Mouse (Mus musculus) liver, embryonic 16.5 days (tissue): Measurements from ENCODE around the gene Aqp5. TPM values are rescaled to one million over a fixed set of nuclear protein-coding genes. Genes with fewer than 3 reads are reported as not detected.

Experiments used
- ATAC-seq: fragments of 200-750 bp; cut with Nextera tagmentation; 2 replicates; pipeline ENCODE4 v1.8.0; 2017; ENCODE audit warnings: low read depth, mild to moderate bottlenecking, moderate number of reproducible peaks, moderate library complexity
- H3K27ac ChIP-seq: fragments of 300-500 bp; sonication (generic); 2 replicates; pipeline ENCODE4 v1.5.1; 2014; ENCODE audit warnings: mild to moderate bottlenecking, low read length
- H3K27me3 ChIP-seq: fragments of 300-500 bp; sonication (generic); 2 replicates; pipeline ENCODE4 v1.6.1; 2014; ENCODE audit warnings: low read depth, low read length, mixed read lengths; ENCODE audit not compliant: control insufficient read depth, insufficient read depth
- H3K36me3 ChIP-seq: fragments of 300-500 bp; sonication (generic); 2 replicates; pipeline ENCODE4 v1.6.1; 2014; ENCODE audit warnings: mild to moderate bottlenecking; ENCODE audit not compliant: control insufficient read depth, insufficient read depth
- H3K4me1 ChIP-seq: fragments of 300-500 bp; sonication (generic); 2 replicates; pipeline ENCODE4 v1.6.1; 2014; ENCODE audit warnings: low read depth, low read length, mixed read lengths; ENCODE audit not compliant: control insufficient read depth
- H3K4me2 ChIP-seq: fragments of 300-500 bp; sonication (generic); 2 replicates; pipeline ENCODE4 v1.6.1; 2014; ENCODE audit warnings: low read depth, low read length, mixed read lengths
- H3K4me3 ChIP-seq: fragments of 300-500 bp; sonication (generic); 2 replicates; pipeline ENCODE4 v1.5.1; 2014; ENCODE audit warnings: low read depth, mild to moderate bottlenecking, low read length
- H3K9ac ChIP-seq: fragments of 300-500 bp; sonication (generic); 2 replicates; pipeline ENCODE4 v1.6.1; 2014; ENCODE audit warnings: low read depth, low read length
- H3K9me3 ChIP-seq: fragments of 300-500 bp; sonication (generic); replicated peaks from 2 replicates; pipeline ENCODE4 v1.6.1; 2016; ENCODE audit warnings: low read length; ENCODE audit not compliant: control insufficient read depth
- WGBS: fragments of 180-500 bp; shearing (Covaris S2); extraction: QIAGEN DNeasy Blood & Tissue Kit; methylation state at CpG from one replicate; pipeline ENCODE4 v1.1.7; 2014; ENCODE audit not compliant: insufficient replicate concordance; 5-methylcytosine and 5-hydroxymethylcytosine counted together
- polyA plus RNA-seq: library from polyadenylated mRNA; unstranded; fragments of >200 nt; fragmentation: Nextera tagmentation; extraction: Ambion mirVana; gene quantifications from 2 replicates; pipeline ENCODE4 v1.2.1, GENCODE M21; 2015

Gene Aqp5
- polyA plus RNA-seq, 1 experiment from 2014 or later = 0.07 TPM

DNA sequence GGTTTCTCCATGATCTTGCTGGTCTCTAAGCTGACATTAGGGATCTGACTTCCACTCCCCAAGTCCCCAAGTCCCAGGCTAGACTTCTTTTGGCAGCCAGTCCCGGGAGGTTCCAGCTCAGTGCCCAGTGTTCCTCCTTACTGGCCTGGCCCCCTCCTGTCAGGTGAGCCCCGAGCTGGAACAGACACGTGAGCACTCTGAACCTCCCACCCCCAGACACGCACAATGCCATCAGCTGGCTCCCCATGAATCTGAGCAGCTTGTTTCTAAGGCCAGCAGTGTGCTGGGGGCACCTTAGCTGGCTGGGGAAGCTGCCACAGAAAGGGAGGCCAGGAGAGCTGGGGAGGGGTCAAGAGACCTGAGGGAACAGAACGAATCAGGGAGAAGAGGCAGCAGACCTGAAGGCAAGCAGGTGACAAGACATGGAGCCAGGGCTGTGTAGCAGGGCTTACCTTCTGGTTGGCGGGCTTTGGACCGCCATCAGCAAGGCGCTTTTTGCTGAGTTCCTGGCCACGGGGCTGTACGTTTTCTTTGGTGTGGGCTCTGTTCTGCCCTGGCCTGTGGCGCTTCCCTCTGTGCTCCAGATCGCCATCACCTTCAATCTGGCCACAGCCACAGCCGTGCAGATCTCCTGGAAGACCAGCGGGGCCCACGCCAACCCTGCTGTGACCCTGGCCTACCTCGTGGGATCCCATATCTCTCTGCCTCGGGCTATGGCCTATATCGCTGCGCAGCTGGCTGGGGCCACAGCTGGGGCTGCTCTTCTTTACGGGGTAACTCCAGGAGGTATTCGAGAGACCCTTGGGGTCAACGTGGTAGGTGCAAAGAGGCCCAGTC lies 10.6 kb downstream of the Aqp5 start, which contains the start of gene Aqp6:
TSS of gene Aqp6 (plus strand) at position 415 of the 837 bp plus-strand sequence.
- H3K4me2 ChIP-seq = no peak within 1 kb of the TSS
- H3K27ac ChIP-seq = no peak within 1 kb of the TSS
- H3K27me3 ChIP-seq = peaks cover 33% of the 10 kb centered on the region
- 50% methylated on average over 22 of the region's 22 CpGs for WGBS
- no peak within 1 kb of the TSS for H3K4me3 ChIP-seq
- H3K9me3 ChIP-seq = no peaks in the 10 kb centered on the region
- no peak within 1 kb of the TSS for H3K9ac ChIP-seq
- peaks cover 1% of the 10 kb centered on the region for H3K4me1 ChIP-seq
- ATAC-seq = no peak
- H3K36me3 ChIP-seq = no peaks in the 10 kb centered on the region

DNA sequence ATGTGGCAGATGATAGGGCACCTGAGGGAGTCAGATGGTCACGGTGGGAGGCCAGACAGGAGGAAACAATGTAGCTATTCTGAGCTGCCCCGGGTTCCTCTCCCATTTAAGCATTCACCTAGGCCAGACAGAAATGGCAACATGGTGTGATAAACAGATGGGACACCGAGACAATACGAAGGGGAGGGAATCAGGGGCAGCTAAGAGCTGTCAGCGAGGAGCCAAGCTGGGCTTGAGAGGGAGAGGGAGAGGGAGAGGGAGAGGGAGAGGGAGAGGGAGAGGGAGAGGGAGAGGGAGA lies 11.2 kb downstream of the Aqp5 start:
- Histone ChIP-seq H3K9me3 (no peaks in the 10 kb centered on the region), H3K27ac (no peak overlapping the region), H3K36me3 (no peaks in the 10 kb centered on the region), H3K9ac (no peak overlapping the region), H3K4me2 (no peak overlapping the region), H3K4me1 (peaks cover 7% of the 10 kb centered on the region), H3K27me3 (peaks cover 33% of the 10 kb centered on the region), H3K4me3 (no peak overlapping the region)
- ATAC-seq = no peak
- WGBS = 29% methylated on average over 5 of the region's 5 CpGs

GRCm38 (mm10) chr15:99602206-99602820 lies 11.7 kb downstream of the Aqp5 start:
- Histone ChIP-seq H3K27me3 (peaks cover 33% of the 10 kb centered on the region), H3K4me3 (no peak overlapping the region), H3K9ac (no peak overlapping the region), H3K36me3 (no peaks in the 10 kb centered on the region), H3K9me3 (no peaks in the 10 kb centered on the region), H3K27ac (no peak overlapping the region), H3K4me1 (peaks cover 12% of the 10 kb centered on the region), H3K4me2 (no peak overlapping the region)
- WGBS = 78% methylated on average over 17 of the region's 17 CpGs
- ATAC-seq = no peak

DNA sequence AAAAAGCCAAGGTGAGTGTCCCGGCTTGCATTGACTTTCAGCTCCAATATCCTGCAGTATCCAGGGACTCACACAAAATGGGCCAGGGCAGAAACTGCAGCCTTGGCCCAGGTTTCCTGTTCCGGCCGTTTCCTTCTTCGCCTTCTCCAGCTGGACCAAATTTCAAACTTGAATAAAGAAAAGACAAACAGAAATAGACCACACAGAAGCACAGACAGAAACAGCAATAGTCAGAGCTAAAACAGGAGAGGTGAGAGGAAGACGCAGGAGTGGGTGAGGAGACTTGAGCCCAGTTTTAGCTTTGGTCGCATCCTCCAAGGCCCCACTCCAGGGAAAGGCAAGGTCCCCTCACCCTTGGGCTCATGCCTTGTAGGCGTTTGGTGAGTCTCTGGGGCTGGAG lies 12.6 kb downstream of the Aqp5 start:
- no peaks in the 10 kb centered on the region for H3K9me3 ChIP-seq
- no peak for ATAC-seq
- H3K4me2 ChIP-seq = no peak overlapping the region
- no peak overlapping the region for H3K27ac ChIP-seq
- peaks cover 35% of the 10 kb centered on the region for H3K27me3 ChIP-seq
- no peak overlapping the region for H3K9ac ChIP-seq
- no peak overlapping the region for H3K4me3 ChIP-seq
- WGBS = 58% methylated on average over 7 of the region's 7 CpGs
- peaks cover 12% of the 10 kb centered on the region for H3K4me1 ChIP-seq
- H3K36me3 ChIP-seq = no peaks in the 10 kb centered on the region

GRCm38 (mm10) chr15:99605595-99605994 lies 15.0 kb downstream of the Aqp5 start:
- H3K36me3 ChIP-seq = no peaks in the 10 kb centered on the region
- WGBS = 66% methylated on average over 3 of the region's 3 CpGs
- no peak overlapping the region for H3K4me2 ChIP-seq
- no peak overlapping the region for H3K27ac ChIP-seq
- no peak for ATAC-seq
- peaks cover 25% of the 10 kb centered on the region for H3K27me3 ChIP-seq
- no peak overlapping the region for H3K9ac ChIP-seq
- no peak overlapping the region for H3K4me3 ChIP-seq
- H3K9me3 ChIP-seq = no peaks in the 10 kb centered on the region
- H3K4me1 ChIP-seq = peaks cover 12% of the 10 kb centered on the region

GRCm38 (mm10) chr15:99606515-99606914 lies 15.9 kb downstream of the Aqp5 start:
- Histone ChIP-seq H3K36me3 (no peaks in the 10 kb centered on the region), H3K27me3 (peaks cover 15% of the 10 kb centered on the region), H3K9ac (no peak overlapping the region), H3K4me3 (no peak overlapping the region), H3K27ac (no peak overlapping the region), H3K9me3 (no peaks in the 10 kb centered on the region), H3K4me2 (no peak overlapping the region), H3K4me1 (peaks cover 12% of the 10 kb centered on the region)
- 18% methylated on average over 5 of the region's 5 CpGs for WGBS
- peak; percentile 66; the same call in 1 of the 2 replicates for ATAC-seq

DNA sequence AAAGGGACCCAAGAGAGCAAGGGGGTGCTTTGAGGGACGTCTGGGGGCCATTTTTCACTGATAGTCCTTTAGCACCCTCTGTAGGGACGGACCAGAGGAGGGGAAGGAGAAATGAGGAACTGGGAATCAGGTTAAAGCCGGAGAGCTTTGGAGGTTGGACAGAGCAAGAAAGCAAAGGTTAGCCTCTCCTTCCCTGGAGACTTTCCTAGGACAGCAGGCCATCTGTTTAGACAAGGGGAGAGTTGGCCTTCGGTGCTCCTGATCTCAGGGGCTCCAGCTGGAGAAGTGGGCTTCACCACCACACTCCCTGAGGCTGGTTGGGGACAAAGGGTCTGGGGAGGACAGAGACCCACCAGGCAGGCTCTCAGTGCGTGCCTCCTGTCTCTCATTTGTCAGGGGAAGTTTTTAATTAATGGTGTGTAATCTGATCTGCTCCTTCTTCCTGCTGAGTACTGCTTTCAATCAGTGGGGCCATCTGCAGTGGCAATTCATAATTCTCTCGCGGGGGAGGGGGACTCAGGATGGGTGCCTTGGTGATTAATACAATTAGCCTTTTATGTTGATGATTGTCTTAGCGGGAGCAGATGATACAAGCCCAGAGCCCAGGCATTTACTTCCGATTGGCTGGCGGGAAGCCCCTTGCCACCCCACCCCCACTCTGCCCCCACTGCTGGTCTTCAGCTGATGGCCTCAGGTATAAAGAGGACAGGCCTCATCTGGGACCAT lies 17.0 kb downstream of the Aqp5 start:
- Histone ChIP-seq H3K9me3 (0 out of 2 replicates have a peak, but pooled peaks cover 1% of the 10 kb centered on the region), H3K4me1 (peaks cover 12% of the 10 kb centered on the region), H3K4me3 (no peak overlapping the region), H3K27ac (no peak overlapping the region), H3K4me2 (no peak overlapping the region), H3K36me3 (no peaks in the 10 kb centered on the region), H3K9ac (no peak overlapping the region), H3K27me3 (peaks cover 13% of the 10 kb centered on the region)
- no peak for ATAC-seq
- WGBS = 25% methylated on average over 10 of the region's 10 CpGs

DNA sequence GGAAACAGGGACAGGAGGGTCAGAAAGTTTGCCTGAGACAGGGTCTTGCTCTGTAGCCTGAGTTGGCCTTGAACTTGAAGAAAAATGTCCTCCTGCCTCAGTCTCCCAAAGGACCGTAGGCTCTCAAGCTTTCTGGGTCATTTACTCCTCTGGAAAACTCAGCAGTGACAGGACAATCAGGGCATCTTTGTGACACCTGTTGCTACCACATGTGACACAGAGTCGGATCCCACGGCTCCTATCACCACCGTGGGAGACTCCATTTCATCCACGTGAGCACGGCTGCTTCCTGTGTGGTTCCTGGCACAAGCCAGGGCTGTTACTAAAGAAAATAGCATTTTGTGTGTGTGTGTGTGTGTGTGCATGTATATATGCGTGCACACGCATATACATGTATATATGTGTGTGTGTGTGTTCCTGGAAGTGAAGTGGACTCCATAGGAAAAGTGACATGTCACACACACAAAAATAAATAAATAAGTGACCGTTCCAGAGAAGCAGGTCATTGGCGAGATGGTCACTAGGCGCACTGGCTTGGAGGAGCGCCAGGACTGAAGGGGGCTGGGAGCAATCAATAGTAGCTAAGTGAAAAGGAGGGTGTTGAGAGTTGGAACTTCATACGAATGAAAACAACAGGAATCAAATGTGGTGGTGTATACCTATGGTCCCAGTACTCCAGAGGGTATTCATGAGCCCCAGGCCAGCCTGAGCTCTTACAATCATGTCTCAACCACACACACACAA lies 18.0 kb downstream of the Aqp5 start:
- Histone ChIP-seq H3K4me2 (no peak overlapping the region), H3K4me3 (no peak overlapping the region), H3K27ac (no peak overlapping the region), H3K9ac (no peak overlapping the region), H3K4me1 (peaks cover 12% of the 10 kb centered on the region), H3K36me3 (no peaks in the 10 kb centered on the region), H3K9me3 (0 out of 2 replicates have a peak, but pooled peaks cover 2% of the 10 kb centered on the region), H3K27me3 (peaks cover 8% of the 10 kb centered on the region; the same call in 1 of the 2 replicates)
- 61% methylated on average over 13 of the region's 13 CpGs for WGBS
- peak; percentile 43; the same call in 1 of the 2 replicates for ATAC-seq
